Mouse (Mus musculus) liver, embryonic 13.5 days (tissue): ENCODE results near the gene Fbxl2. TPM values are rescaled to one million over a fixed set of nuclear protein-coding genes. Genes with fewer than 3 reads are reported as not detected.

ENCODE experiments used
- ATAC-seq: fragments of 200-750 bp; cut with Nextera tagmentation; 2 replicates; pipeline ENCODE4 v1.8.0; 2017; ENCODE audit warnings: low read depth, mild to moderate bottlenecking, moderate number of reproducible peaks, moderate library complexity
- DNase-seq: peaks from one replicate; pipeline ENCODE4 v3.0.0; 2022
- H3K27ac ChIP-seq: fragments of 300-500 bp; sonication (generic); 2 replicates; pipeline ENCODE4 v1.5.1; 2015; ENCODE audit warnings: moderate library complexity, mild to moderate bottlenecking, inconsistent platforms
- H3K27me3 ChIP-seq: fragments of 300-500 bp; sonication (generic); 2 replicates; pipeline ENCODE4 v1.6.1; 2015; ENCODE audit warnings: mild to moderate bottlenecking, inconsistent platforms
- H3K36me3 ChIP-seq: fragments of 300-500 bp; sonication (generic); 2 replicates; pipeline ENCODE4 v1.6.1; 2015; ENCODE audit warnings: mild to moderate bottlenecking, inconsistent platforms
- H3K4me1 ChIP-seq: fragments of 300-500 bp; sonication (generic); replicated peaks from 2 replicates; pipeline ENCODE4 v1.6.1; 2015; ENCODE audit warnings: inconsistent platforms
- H3K4me2 ChIP-seq: fragments of 300-500 bp; sonication (generic); 2 replicates; pipeline ENCODE4 v1.6.1; 2015; ENCODE audit warnings: inconsistent platforms, mild to moderate bottlenecking, moderate library complexity
- H3K4me3 ChIP-seq: fragments of 300-500 bp; sonication (generic); replicated peaks from 2 replicates; pipeline ENCODE4 v1.5.1; 2015; ENCODE audit warnings: mild to moderate bottlenecking, inconsistent platforms
- H3K9ac ChIP-seq: fragments of 300-500 bp; sonication (generic); 2 replicates; pipeline ENCODE4 v1.6.1; 2015; ENCODE audit warnings: mild to moderate bottlenecking, inconsistent platforms
- H3K9me3 ChIP-seq: fragments of 300-500 bp; sonication (generic); replicated peaks from 2 replicates; pipeline ENCODE4 v1.6.1; 2016; ENCODE audit warnings: inconsistent platforms
- WGBS: fragments of 180-500 bp; shearing (Covaris S2); methylation state at CpG from one replicate; pipeline ENCODE4 v1.1.7; 2015; ENCODE audit not compliant: insufficient replicate concordance; 5-methylcytosine and 5-hydroxymethylcytosine counted together
- polyA plus RNA-seq: library from polyadenylated mRNA; unstranded; fragments of >200 nt; fragmentation: Nextera tagmentation; extraction: Ambion mirVana; gene quantifications from 2 replicates; pipeline ENCODE4 v1.2.1, GENCODE M21; 2015

Fbxl2 gene
- polyA plus RNA-seq, 1 experiment from 2014 or later = 0.80 TPM

GRCm38 (mm10) chr9:113935638-113936037 lies 110.4 kb downstream of the Fbxl2 start:
- Histone ChIP-seq H3K4me3 (no peak overlapping the region), H3K27ac (peak overlapping the region; percentile 45; the same call in 1 of the 2 replicates), H3K9me3 (no peaks in the 10 kb centered on the region), H3K4me1 (peaks cover 82% of the 10 kb centered on the region), H3K9ac (peak overlapping the region; percentile 49), H3K4me2 (peak overlapping the region; percentile 36), H3K36me3 (no peaks in the 10 kb centered on the region), H3K27me3 (no peaks in the 10 kb centered on the region)
- 57% methylated on average over 5 of the region's 5 CpGs for WGBS
- DNase-seq = no peak
- ATAC-seq = no peak

- 11% methylated on average over 11 of the region's 11 CpGs for WGBS
- H3K4me2 ChIP-seq = peak overlapping the region; percentile 82
- no peak for DNase-seq
- H3K4me3 ChIP-seq = peak overlapping the region; percentile 100
- peak overlapping the region; percentile 98 for H3K27ac ChIP-seq
- no peak for ATAC-seq
- H3K36me3 ChIP-seq = no peaks in the 10 kb centered on the region
- no peaks in the 10 kb centered on the region for H3K9me3 ChIP-seq
- H3K4me1 ChIP-seq = peaks cover 60% of the 10 kb centered on the region
- H3K27me3 ChIP-seq = no peaks in the 10 kb centered on the region
- peak overlapping the region; percentile 100 for H3K9ac ChIP-seq
Observed at GRCm38 (mm10) chr9:113932501-113932900, 113.5 kb downstream of the Fbxl2 start.

GRCm38 (mm10) chr9:113932100-113932470 lies 113.9 kb downstream of the Fbxl2 start:
- Histone ChIP-seq H3K4me3 (peak overlapping the region; percentile 100), H3K27me3 (no peaks in the 10 kb centered on the region), H3K9ac (peak overlapping the region; percentile 100), H3K4me1 (peaks cover 56% of the 10 kb centered on the region), H3K36me3 (no peaks in the 10 kb centered on the region), H3K27ac (peak overlapping the region; percentile 98), H3K9me3 (no peaks in the 10 kb centered on the region), H3K4me2 (peak overlapping the region; percentile 82)
- 1% methylated on average over 8 of the region's 8 CpGs for WGBS
- no peak for ATAC-seq
- no peak for DNase-seq

GRCm38 (mm10) chr9:113931375-113932099 lies 114.5 kb downstream of the Fbxl2 start:
- H3K4me3 ChIP-seq = peak overlapping the region; percentile 100
- no peaks in the 10 kb centered on the region for H3K27me3 ChIP-seq
- WGBS = under 1% methylated on average over 72 of the region's 91 CpGs
- H3K27ac ChIP-seq = peak overlapping the region; percentile 98
- H3K36me3 ChIP-seq = no peaks in the 10 kb centered on the region
- peak overlapping the region; percentile 100 for H3K9ac ChIP-seq
- peak overlapping the region; percentile 82 for H3K4me2 ChIP-seq
- ATAC-seq (peak; percentile 27), DNase-seq (peak; percentile 15)
- peaks cover 52% of the 10 kb centered on the region for H3K4me1 ChIP-seq
- H3K9me3 ChIP-seq = no peaks in the 10 kb centered on the region

- Histone ChIP-seq H3K27me3 (no peaks in the 10 kb centered on the region), H3K9ac (peak within 1 kb of the TSS; percentile 100), H3K4me1 (peaks cover 44% of the 10 kb centered on the region), H3K4me2 (peak within 1 kb of the TSS; percentile 83), H3K4me3 (peak within 1 kb of the TSS; percentile 100), H3K36me3 (no peaks in the 10 kb centered on the region), H3K27ac (peak within 1 kb of the TSS; percentile 98), H3K9me3 (no peaks in the 10 kb centered on the region)
- peak; percentile 97 for ATAC-seq
- under 1% methylated on average over 56 of the region's 86 CpGs for WGBS
- DNase-seq = peak; percentile 95
Observed at GRCm38 (mm10) chr9:113930534-113931374, 115.2 kb downstream of the Fbxl2 start, which contains the start of gene Ubp1. Gene Ubp1 (plus strand): TSS chr9:113930934.

- H3K36me3 ChIP-seq = 0 out of 2 replicates have a peak, but pooled peaks cover 3% of the 10 kb centered on the region
- peak overlapping the region; percentile 100; the same call in 1 of the 2 replicates for H3K9ac ChIP-seq
- no peak for DNase-seq
- WGBS = 74% methylated on average over 1 of the region's 1 CpGs
- ATAC-seq = no peak
- peak overlapping the region; percentile 98 for H3K27ac ChIP-seq
- no peaks in the 10 kb centered on the region for H3K9me3 ChIP-seq
- H3K27me3 ChIP-seq = no peaks in the 10 kb centered on the region
- peaks cover 33% of the 10 kb centered on the region for H3K4me1 ChIP-seq
- peak overlapping the region; percentile 83 for H3K4me2 ChIP-seq
- peak overlapping the region; percentile 100 for H3K4me3 ChIP-seq
Observed at GRCm38 (mm10) chr9:113929676-113930075, 116.3 kb downstream of the Fbxl2 start.

GRCm38 (mm10) chr9:113928591-113928990 lies 117.4 kb downstream of the Fbxl2 start:
- H3K27ac ChIP-seq = no peak overlapping the region
- peaks cover 22% of the 10 kb centered on the region for H3K4me1 ChIP-seq
- H3K27me3 ChIP-seq = no peaks in the 10 kb centered on the region
- H3K4me2 ChIP-seq = no peak overlapping the region
- WGBS = 37% methylated on average over 4 of the region's 4 CpGs
- H3K4me3 ChIP-seq = no peak overlapping the region
- no peaks in the 10 kb centered on the region for H3K9me3 ChIP-seq
- 0 out of 2 replicates have a peak, but pooled peaks cover 6% of the 10 kb centered on the region for H3K36me3 ChIP-seq
- DNase-seq (no peak), ATAC-seq (no peak)
- H3K9ac ChIP-seq = no peak overlapping the region

GRCm38 (mm10) chr9:113924883-113925282 lies 121.1 kb downstream of the Fbxl2 start:
- Histone ChIP-seq H3K27me3 (no peaks in the 10 kb centered on the region), H3K9me3 (no peaks in the 10 kb centered on the region), H3K4me1 (peaks cover 5% of the 10 kb centered on the region), H3K4me3 (no peak overlapping the region), H3K36me3 (peaks cover 22% of the 10 kb centered on the region), H3K27ac (no peak overlapping the region), H3K9ac (no peak overlapping the region), H3K4me2 (no peak overlapping the region)
- 79% methylated on average over 5 of the region's 5 CpGs for WGBS
- DNase-seq (no peak), ATAC-seq (no peak)

- no peak overlapping the region for H3K4me2 ChIP-seq
- 83% methylated on average over 5 of the region's 5 CpGs for WGBS
- H3K27me3 ChIP-seq = no peaks in the 10 kb centered on the region
- ATAC-seq (no peak), DNase-seq (no peak)
- H3K4me1 ChIP-seq = no peaks in the 10 kb centered on the region
- H3K36me3 ChIP-seq = peaks cover 28% of the 10 kb centered on the region
- H3K9ac ChIP-seq = no peak overlapping the region
- no peaks in the 10 kb centered on the region for H3K9me3 ChIP-seq
- no peak overlapping the region for H3K4me3 ChIP-seq
- H3K27ac ChIP-seq = no peak overlapping the region
Observed at GRCm38 (mm10) chr9:113922677-113923076, 123.3 kb downstream of the Fbxl2 start.

GRCm38 (mm10) chr9:113915789-113916188 lies 130.2 kb downstream of the Fbxl2 start:
- Histone ChIP-seq H3K36me3 (peaks cover 47% of the 10 kb centered on the region), H3K9ac (peak overlapping the region; percentile 1), H3K27ac (peak overlapping the region; percentile 61), H3K4me1 (peaks cover 30% of the 10 kb centered on the region), H3K4me3 (no peak overlapping the region), H3K9me3 (no peaks in the 10 kb centered on the region), H3K27me3 (no peaks in the 10 kb centered on the region), H3K4me2 (peak overlapping the region; percentile 25)
- peak; percentile 56 for DNase-seq
- WGBS = 23% methylated on average over 5 of the region's 5 CpGs
- ATAC-seq = peak; percentile 99
